Mouse (Mus musculus): Measurements from ENCODE around the gene Kcnq1. TPM values are rescaled to one million over a fixed set of nuclear protein-coding genes. Genes with fewer than 3 reads are reported as not detected.

Gene Kcnq1
- total and polyA plus RNA-seq, 3 experiments = 1.9 to 17.2 (median 4.1) TPM

DNA sequence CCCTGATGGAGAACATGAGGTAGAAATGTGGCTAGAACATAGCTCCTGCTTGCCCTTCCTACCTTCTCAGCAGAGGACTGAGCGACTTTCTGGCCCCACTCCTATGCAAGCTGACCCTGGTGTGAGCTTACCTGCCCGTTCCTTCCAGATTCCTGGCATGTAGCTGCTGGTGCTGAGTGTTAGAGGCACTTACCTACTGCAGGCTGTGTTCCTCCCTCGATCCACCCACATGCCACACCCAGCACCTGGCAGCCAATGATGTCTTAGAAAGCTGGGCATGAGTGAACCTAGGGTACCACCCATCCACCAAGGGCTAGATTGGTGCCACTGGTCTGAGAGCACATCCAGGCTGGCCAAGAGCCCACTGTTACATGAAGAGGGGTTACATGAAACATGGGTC is 12.3 kb upstream of the Kcnq1 start:
- DNase-seq = no peak

GRCm38 (mm10) chr7:143094592-143095553 is 11.3 kb upstream of the Kcnq1 start, which contains the start of gene Trpm5:
Trpm5 (minus strand) TSS chr7:143094642.
- peak; percentile 61 for DNase-seq

GRCm38 (mm10) chr7:143095554-143095907 is 10.6 kb upstream of the Kcnq1 start:
- no peak for DNase-seq

DNA sequence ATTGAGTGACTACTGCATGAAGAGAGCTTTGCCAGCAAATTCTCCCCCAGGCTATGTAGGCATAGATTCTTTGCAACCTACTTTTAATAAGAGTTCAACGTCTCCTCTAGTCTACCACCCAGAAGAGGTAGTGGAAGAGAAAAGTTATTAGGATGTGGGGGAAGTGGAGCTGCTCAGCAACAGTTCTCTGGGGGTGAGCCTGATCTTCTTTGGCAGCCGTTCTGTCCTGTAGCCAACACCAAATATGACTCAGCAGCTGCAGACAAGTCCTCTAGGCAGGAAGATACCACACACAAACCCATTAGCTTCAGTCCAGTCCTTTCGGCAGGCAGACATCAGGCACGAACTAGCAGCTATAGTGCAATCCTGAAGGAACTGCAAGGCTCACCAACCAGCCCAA is 5.4 kb upstream of the Kcnq1 start:
- DNase-seq = no peak

- DNase-seq = no peak
Measured at GRCm38 (mm10) chr7:143105258-143105897, 784 bp upstream of the Kcnq1 start.

GRCm38 (mm10) chr7:143106672-143107465 is 707 bp downstream of the Kcnq1 start:
- DNase-seq = peak; percentile 58

GRCm38 (mm10) chr7:143108200-143108599 is 2.0 kb downstream of the Kcnq1 start:
- no peak for DNase-seq

DNA sequence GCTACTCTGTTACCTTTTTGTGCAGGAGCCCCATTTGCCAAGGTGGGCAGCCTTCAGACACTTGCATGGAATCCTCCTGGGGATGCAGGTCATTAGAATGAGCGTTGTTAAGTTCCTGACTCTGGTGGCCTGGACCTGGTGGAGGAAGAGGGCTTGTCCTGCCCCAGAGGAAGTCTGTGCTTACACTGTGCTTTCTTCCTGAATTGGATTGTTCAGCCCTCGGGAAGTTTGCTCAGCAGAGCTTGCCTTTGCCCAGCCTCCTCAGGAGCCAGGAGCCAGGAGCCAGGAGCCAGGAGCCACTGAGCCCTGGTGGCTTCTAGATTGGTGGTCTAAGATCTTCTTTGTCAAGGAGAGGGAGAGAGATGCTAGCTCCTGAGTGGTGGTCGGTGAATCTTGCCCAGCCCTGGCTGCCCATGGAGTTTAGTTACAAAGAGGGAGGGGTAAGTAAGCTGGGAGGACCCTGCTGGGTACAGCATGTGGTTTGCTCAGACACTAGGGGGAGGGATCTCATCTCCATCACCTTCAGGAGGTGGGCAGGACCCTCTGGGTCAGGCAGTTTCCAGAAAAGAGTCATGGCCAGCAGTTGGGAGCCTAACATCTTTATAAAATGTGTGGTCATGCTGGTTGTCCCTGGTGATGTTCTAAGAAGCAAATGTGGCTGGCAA is 3.0 kb downstream of the Kcnq1 start:
- DNase-seq = no peak

GRCm38 (mm10) chr7:143109696-143110095 is 3.5 kb downstream of the Kcnq1 start:
- DNase-seq = no peak

GRCm38 (mm10) chr7:143110803-143111202 is 4.6 kb downstream of the Kcnq1 start:
- no peak for DNase-seq

DNA sequence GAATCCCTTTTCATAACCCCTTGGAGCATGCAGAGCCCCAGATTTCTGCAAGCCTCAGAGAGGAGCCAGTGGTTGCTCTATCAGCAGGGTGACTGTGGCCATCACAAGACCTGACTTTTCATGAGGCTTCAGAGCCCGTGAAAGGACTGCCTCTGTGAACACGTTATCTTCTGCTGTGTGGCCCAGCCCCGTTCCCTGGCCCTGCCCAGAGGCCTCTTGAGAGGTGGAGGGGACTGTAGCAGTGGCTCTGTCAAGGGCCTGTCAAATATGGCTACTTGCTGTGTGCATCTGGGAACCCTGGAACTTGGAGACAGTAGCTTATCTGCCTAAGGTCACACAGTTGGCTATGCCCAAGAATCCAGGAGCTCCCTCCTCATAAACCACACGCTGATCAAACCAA is 5.6 kb downstream of the Kcnq1 start:
- no peak for DNase-seq

DNA sequence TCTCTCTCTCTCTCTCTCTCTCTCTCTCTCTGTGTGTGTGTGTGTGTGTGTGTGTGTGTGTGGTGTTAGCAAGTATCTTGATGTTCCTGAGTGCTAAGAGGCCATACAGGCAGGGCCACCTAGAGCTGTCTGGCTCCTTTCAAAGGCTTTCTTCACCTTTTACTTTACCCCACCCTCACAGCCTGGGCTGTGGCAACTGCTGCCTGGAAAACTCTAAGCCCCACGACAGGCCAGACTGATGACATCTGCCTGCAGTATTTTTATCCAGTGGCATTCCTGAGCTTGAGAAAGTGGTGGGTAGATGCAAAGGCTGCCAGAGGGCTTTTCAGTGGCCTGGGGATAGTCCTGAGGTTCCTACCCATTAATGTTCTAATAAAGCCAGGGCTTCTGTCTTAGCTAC is 6.2 kb downstream of the Kcnq1 start:
- DNase-seq = no peak

GRCm38 (mm10) chr7:143114773-143115172 is 8.6 kb downstream of the Kcnq1 start:
- DNase-seq = no peak

DNA sequence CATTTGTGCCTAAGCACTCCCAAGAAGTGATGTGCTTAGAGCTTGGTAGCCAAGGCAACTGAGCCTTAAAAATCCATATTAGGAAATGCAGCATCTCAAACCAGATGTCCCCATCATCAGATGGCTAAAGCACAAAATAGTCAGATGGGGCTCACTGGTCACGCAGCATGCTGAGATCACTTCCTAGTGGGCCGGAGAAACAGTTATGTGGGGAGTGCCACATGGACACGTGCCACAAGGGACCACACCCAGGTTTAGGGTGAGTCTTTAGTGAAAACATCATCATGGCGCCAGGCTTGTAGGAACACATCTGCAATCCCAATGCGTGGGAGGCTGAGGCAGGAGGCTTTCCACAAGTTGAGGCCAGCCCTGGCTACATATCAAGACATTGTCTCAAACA is 10.4 kb downstream of the Kcnq1 start:
- no peak for DNase-seq

DNA sequence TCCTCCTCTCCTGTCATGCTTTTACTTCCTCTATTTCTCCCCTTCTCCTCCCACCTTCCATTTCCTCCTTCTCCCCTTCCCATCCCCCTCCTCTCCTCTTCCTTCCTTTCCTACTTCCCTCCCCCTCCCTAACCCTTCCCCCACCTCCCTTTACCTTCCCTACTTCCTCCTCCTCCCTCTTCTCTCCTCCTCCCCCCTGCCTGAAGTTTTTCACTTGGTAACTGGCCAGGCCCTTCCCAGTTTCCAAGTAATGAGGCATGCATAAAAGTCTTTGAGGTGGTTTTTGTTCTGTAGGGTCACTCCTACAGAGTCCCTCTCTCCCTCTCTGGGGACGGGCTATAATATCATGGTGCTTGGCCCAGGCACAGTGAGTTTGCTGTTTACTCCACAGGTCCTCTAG is 13.2 kb downstream of the Kcnq1 start:
- no peak for DNase-seq

DNA sequence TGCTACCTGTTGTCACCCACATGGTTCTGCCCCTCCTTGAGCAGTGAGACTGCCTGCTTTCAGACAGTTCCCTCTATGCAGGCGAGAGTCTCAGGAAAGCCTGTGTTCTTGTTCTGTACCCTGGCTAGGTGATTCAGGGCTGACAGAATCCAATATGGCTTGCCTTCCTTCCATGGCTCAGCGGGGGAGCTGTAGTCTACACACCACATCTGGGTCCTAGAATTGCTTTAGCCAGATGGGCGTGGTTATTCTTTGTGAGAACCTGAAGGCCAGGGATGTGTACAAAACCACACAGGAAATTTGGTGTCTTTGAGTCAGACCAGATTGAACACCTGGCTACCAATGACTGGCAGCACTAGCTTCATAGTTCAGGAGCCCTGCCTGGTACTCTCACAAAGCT is 13.7 kb downstream of the Kcnq1 start:
- DNase-seq = no peak

DNA sequence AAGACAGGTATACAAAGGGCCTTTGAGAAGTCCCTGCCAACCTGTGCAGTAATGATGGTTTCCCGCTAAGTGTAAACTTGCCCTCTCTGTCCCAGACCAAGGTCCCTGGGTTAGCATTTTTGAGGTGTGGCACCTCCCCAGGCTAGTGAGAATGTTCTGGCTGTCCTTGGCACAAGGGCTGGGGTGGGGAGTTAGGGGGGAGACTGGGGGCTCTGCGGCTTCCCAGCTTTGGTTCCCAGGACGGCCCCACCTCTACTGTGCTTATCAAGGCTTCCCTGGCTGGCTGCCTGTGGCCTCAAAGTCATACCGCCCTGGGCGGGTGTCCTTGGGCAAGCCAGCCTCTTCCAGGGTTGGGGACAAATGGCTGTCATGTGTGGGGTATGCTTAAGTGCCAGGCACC is 16.0 kb downstream of the Kcnq1 start:
- DNase-seq = peak; percentile 87

DNA sequence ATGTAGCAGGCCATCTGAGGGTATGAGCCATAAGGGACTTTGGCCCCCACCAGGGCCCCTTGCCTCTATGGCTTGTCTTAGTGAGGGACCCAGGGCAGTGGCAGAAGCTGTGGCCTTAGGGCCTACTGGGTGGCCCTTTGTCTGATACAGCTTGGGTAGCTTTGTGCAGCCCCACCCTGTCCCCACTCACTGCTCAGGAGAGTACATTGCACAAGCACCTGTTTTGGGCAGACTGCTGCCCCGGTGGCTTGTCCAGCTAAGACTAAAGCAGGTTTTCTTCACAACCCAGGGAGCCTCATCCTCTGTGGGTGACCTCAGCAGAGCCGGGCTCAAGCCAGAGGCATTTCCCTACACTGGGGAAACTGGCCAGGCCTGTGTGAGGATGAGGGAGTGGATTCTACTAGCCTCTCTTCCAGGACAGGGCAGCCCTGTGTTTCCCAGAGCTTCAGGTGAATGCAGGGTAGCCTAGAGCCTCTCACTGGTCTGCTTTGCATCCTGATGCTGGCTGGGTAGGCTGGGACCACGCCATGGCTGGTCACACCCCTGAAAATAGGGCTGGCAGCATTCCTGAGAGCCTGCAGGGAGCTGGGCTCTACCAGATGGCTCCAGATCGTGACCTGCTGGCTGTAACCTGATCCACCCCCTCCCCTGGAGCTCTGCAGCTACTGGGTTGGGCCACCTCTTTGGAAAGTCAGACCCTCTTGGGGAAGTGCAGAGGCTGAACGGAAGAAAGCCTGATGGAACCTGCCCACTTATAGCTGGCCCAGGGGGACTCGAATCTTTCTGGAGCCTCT is 17.9 kb downstream of the Kcnq1 start:
- no peak for DNase-seq

DNA sequence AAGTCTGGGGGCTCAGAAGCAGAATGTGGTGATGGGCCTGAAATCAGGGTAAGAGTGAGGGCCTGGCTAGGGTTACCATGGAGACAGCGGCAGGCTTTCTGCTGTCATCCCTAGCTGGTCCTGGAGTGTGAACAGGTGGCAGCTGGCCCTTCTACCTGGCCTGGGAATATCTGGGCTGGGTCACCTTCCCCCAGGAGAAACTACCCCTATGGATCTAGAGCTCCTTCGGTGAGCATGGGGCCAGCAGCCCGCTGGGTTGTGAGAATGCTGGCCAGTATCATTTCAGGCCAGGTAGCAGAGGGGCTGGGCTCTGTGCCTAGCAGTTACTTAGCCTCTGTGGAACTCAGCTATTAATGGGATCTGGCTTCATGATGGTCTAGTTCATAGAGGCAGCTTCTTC is 18.7 kb downstream of the Kcnq1 start:
- no peak for DNase-seq

- no peak for DNase-seq
Measured at GRCm38 (mm10) chr7:143132815-143133214, 26.7 kb downstream of the Kcnq1 start.

- DNase-seq = no peak
Measured at GRCm38 (mm10) chr7:143136125-143136524, 30.0 kb downstream of the Kcnq1 start.
